Comparison of ENCODE assay signal across 25 mouse cellular contexts in the genomic region with DNA sequence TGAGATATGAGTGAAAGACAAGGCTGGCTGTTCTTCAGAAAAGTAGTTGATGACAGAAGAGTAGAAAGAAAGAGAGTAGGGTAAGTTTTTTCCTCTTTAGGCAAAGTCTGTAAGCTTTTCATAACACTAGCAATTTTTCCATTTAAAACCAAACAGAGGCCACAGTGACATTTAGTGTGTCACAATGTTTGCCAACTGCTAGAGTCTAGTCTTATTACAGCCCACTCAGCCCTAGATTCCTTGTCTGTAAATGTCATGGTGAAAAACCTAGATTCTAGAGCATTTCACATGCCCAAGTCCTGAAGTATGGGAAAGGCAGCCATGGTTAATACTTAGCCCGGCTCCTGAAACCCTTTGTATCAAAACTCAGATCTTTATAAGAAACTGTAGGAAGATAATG.
"Had no signal": no experiment of that assay in that cellular context is flagged by ENCODE, and none has a peak within 500 bp of the region (broad histone marks: within the 10 kb centered on the region; RNA-seq: fewer than 3 reads in every experiment).

No protein-coding gene starts in this region.

- ATAC-seq: hindbrain, embryonic 16.5 days; inflammation-experienced regulatory T-cells, adult 6 months; intestine, embryonic 15.5 days; intestine, postnatal 0 days had no signal

- H3K9ac ChIP-seq: heart, embryonic 12.5 days; hindbrain, embryonic 12.5 days; hindbrain, embryonic 14.5 days; intestine, embryonic 15.5 days; limb, embryonic 12.5 days had no signal

- H3K4me1 ChIP-seq: hindbrain, embryonic 10.5 days; hindbrain, embryonic 12.5 days; intestine, embryonic 15.5 days; limb, embryonic 10.5 days; limb, embryonic 12.5 days had no signal

- H3K9me3 ChIP-seq: heart, embryonic 10.5 days; heart, embryonic 12.5 days; hindbrain, embryonic 10.5 days; hindbrain, embryonic 12.5 days; intestine, embryonic 15.5 days; limb, embryonic 10.5 days; limb, embryonic 12.5 days had no signal

- H3K27ac ChIP-seq: gastrocnemius, adult 2 months; heart, embryonic 10.5 days; hindbrain, embryonic 10.5 days; hindbrain, embryonic 12.5 days; hindbrain, embryonic 14.5 days; intestine, embryonic 15.5 days; left cerebral cortex, adult 2 months; limb, embryonic 10.5 days; limb, embryonic 12.5 days had no signal

- H3K4me3 ChIP-seq: gastrocnemius, adult 2 months; heart, embryonic 10.5 days; heart, embryonic 12.5 days; hindbrain, embryonic 10.5 days; hindbrain, embryonic 12.5 days; intestine, embryonic 15.5 days; left cerebral cortex, adult 2 months; limb, embryonic 10.5 days; limb, embryonic 12.5 days had no signal

- H3K4me2 ChIP-seq: heart, embryonic 12.5 days; hindbrain, embryonic 12.5 days; hindbrain, embryonic 14.5 days; intestine, embryonic 15.5 days; limb, embryonic 12.5 days; liver, embryonic 11.5 days had no signal

- H3K36me3 ChIP-seq: heart, embryonic 10.5 days; heart, embryonic 12.5 days; intestine, embryonic 15.5 days; limb, embryonic 10.5 days; limb, embryonic 12.5 days had no signal

- DNase-seq: gastrocnemius, adult 2 months; gastrocnemius, postnatal 10 days; gastrocnemius, postnatal 25 days; heart, adult 18-20 months; heart, postnatal 10 days; heart, postnatal 4 days; kidney, adult 18-20 months; kidney, adult 8-10 months; kidney, postnatal 10 days; kidney, postnatal 25 days; kidney, postnatal 4 days; liver had no signal

- H3K27me3 ChIP-seq: heart, embryonic 12.5 days; hindbrain, embryonic 12.5 days; intestine, embryonic 15.5 days; limb, embryonic 12.5 days had no signal
